Mouse (Mus musculus) MEL (cell line): ENCODE data around the gene Prdm16. TPM values are rescaled to one million over a fixed set of nuclear protein-coding genes. Genes with fewer than 3 reads are reported as not detected.

Experiments
- DNase-seq: peaks from one replicate; pipeline ENCODE4 v3.0.0; 2011; ENCODE audit warnings: low read depth, low spot score
- H3K27ac ChIP-seq: 2 replicates; pipeline ENCODE4 v1.5.1; 2012; ENCODE audit warnings: low read depth, mild to moderate bottlenecking, control low read depth, low read length, moderate library complexity; ENCODE audit not compliant: control insufficient read depth
- H3K27me3 ChIP-seq, 2 experiments: fragments of 150-350 bp in 1 of 2; sonication (generic) in 1 of 2; 2 replicates each; pipeline ENCODE4 v1.6.1; 2012; ENCODE audit warnings: low read length in 2 of 2, mild to moderate bottlenecking in 2 of 2, improper control_type of control experiment in 1 of 2, moderate library complexity in 1 of 2; ENCODE audit not compliant: insufficient read depth in 2 of 2, control insufficient read depth in 1 of 2
- H3K36me3 ChIP-seq, 2 experiments: 2 replicates each; pipeline ENCODE4 v1.6.1; 2012 to 2014; ENCODE audit warnings: low read length in 2 of 2, improper control_type of control experiment in 1 of 2, inconsistent platforms in 1 of 2, mild to moderate bottlenecking in 1 of 2; ENCODE audit not compliant: insufficient read depth in 2 of 2, control insufficient read depth in 1 of 2
- H3K4me1 ChIP-seq, 2 experiments: fragments of 150-350 bp in 1 of 2; sonication (generic) in 1 of 2; 2 replicates each; pipeline ENCODE4 v1.6.1; 2012; ENCODE audit warnings: low read length in 2 of 2, improper control_type of control experiment in 1 of 2, mild to moderate bottlenecking in 1 of 2; ENCODE audit not compliant: insufficient read depth in 2 of 2, control insufficient read depth in 1 of 2
- H3K4me3 ChIP-seq, 2 experiments: fragments of 150-350 bp in 1 of 2; sonication (generic) in 1 of 2; 2 replicates each; pipeline ENCODE4 v1.5.1; 2012; ENCODE audit warnings: low read depth in 2 of 2, low read length in 2 of 2, mild to moderate bottlenecking in 2 of 2, moderate library complexity in 2 of 2, control low read depth in 1 of 2, improper control_type of control experiment in 1 of 2; ENCODE audit not compliant: control insufficient read depth in 1 of 2, insufficient read depth in 1 of 2
- H3K79me2 ChIP-seq: 2 replicates; pipeline ENCODE4 v1.6.1; 2012; ENCODE audit warnings: mild to moderate bottlenecking, low read length, moderate library complexity; ENCODE audit not compliant: control insufficient read depth, poor library complexity, insufficient read depth
- H3K9ac ChIP-seq: 2 replicates; pipeline ENCODE4 v1.6.1; 2012; ENCODE audit warnings: low read depth, mild to moderate bottlenecking, control low read depth, low read length, moderate library complexity; ENCODE audit not compliant: control insufficient read depth, poor library complexity, severe bottlenecking
- H3K9me3 ChIP-seq: fragments of 150-350 bp; sonication (generic); replicated peaks from 2 replicates; pipeline ENCODE4 v1.6.1; 2012; ENCODE audit warnings: mild to moderate bottlenecking, low read length, improper control_type of control experiment, moderate library complexity; ENCODE audit not compliant: insufficient read depth
- BHLHE40 ChIP-seq: IDR thresholded peaks from 2 replicates; pipeline ENCODE4 v1.6.1; 2012; ENCODE audit warnings: low read depth, mild to moderate bottlenecking, inconsistent platforms, low read length, improper control_type of control experiment, borderline replicate concordance
- CHD2 ChIP-seq: IDR thresholded peaks from 2 replicates; pipeline ENCODE4 v1.6.1; 2011; ENCODE audit warnings: low read length, improper control_type of control experiment
- ELF1 ChIP-seq: IDR thresholded peaks from 2 replicates; pipeline ENCODE4 v1.6.1; 2014; ENCODE audit warnings: low read depth, mild to moderate bottlenecking, inconsistent platforms, low read length, improper control_type of control experiment, moderate library complexity
- EP300 ChIP-seq, 2 experiments: IDR thresholded peaks; 2 replicates each; pipeline ENCODE4 v1.6.1; 2011; ENCODE audit warnings: improper control_type of control experiment in 2 of 2, low read length in 2 of 2, low read depth in 1 of 2, mild to moderate bottlenecking in 1 of 2
- ETS1 ChIP-seq: IDR thresholded peaks from 2 replicates; pipeline ENCODE4 v1.6.1; 2012; ENCODE audit warnings: low read depth, mild to moderate bottlenecking, inconsistent platforms, low read length, improper control_type of control experiment, moderate library complexity
- HCFC1 ChIP-seq: IDR thresholded peaks from 2 replicates; pipeline ENCODE4 v1.6.1; 2012; ENCODE audit warnings: low read depth, mild to moderate bottlenecking, inconsistent platforms, low read length, improper control_type of control experiment, moderate library complexity
- JUND ChIP-seq: IDR thresholded peaks from 2 replicates; pipeline ENCODE4 v1.6.1; 2011; ENCODE audit warnings: low read depth, mild to moderate bottlenecking, improper control_type of control experiment, low read length
- KAT2A ChIP-seq: conservative IDR thresholded peaks from 2 replicates; pipeline ENCODE4 v1.6.1; 2012; ENCODE audit warnings: low read depth, low read length, improper control_type of control experiment, inconsistent platforms
- MAX ChIP-seq: IDR thresholded peaks from 2 replicates; pipeline ENCODE4 v1.6.1; 2011; ENCODE audit warnings: low read length, improper control_type of control experiment
- MAZ ChIP-seq: IDR thresholded peaks from 2 replicates; pipeline ENCODE4 v1.6.1; 2012; ENCODE audit warnings: low read depth, mild to moderate bottlenecking, inconsistent platforms, low read length, improper control_type of control experiment
- MXI1 ChIP-seq: IDR thresholded peaks from 2 replicates; pipeline ENCODE4 v1.6.1; 2011; ENCODE audit warnings: mild to moderate bottlenecking, low read depth, low read length, improper control_type of control experiment
- MYB ChIP-seq: IDR thresholded peaks from 2 replicates; pipeline ENCODE4 v1.6.1; 2011; ENCODE audit warnings: mild to moderate bottlenecking, low read depth, low read length, improper control_type of control experiment
- MYC ChIP-seq: IDR thresholded peaks from 2 replicates; pipeline ENCODE4 v1.6.1; 2011; ENCODE audit warnings: low read depth, mild to moderate bottlenecking, low read length, improper control_type of control experiment, moderate library complexity
- NELFE ChIP-seq: IDR thresholded peaks from 2 replicates; pipeline ENCODE4 v1.6.1; 2011; ENCODE audit warnings: low read depth, low read length, improper control_type of control experiment
- RCOR1 ChIP-seq: IDR thresholded peaks from 2 replicates; pipeline ENCODE4 v1.6.1; 2012; ENCODE audit warnings: low read depth, mild to moderate bottlenecking, inconsistent platforms, low read length, improper control_type of control experiment
- SMC3 ChIP-seq: IDR thresholded peaks from 2 replicates; pipeline ENCODE4 v1.6.1; 2011; ENCODE audit warnings: low read depth, low read length, improper control_type of control experiment
- TAL1 ChIP-seq: IDR thresholded peaks from 2 replicates; pipeline ENCODE4 v1.6.1; 2012; ENCODE audit warnings: mild to moderate bottlenecking, inconsistent platforms, low read length, moderate library complexity, mixed read lengths
- USF2 ChIP-seq, 2 experiments: IDR thresholded peaks; 2 replicates each; pipeline ENCODE4 v1.6.1; 2011 to 2012; ENCODE audit warnings: improper control_type of control experiment in 2 of 2, low read length in 2 of 2, borderline replicate concordance in 1 of 2, inconsistent platforms in 1 of 2, low read depth in 1 of 2, mild to moderate bottlenecking in 1 of 2; ENCODE audit not compliant: insufficient read depth in 1 of 2
- ZC3H11A ChIP-seq: IDR thresholded peaks from 2 replicates; pipeline ENCODE4 v1.6.1; 2012; ENCODE audit warnings: low read depth, mild to moderate bottlenecking, inconsistent platforms, low read length, improper control_type of control experiment
- ZNF384 ChIP-seq: IDR thresholded peaks from 2 replicates; pipeline ENCODE4 v1.6.1; 2012; ENCODE audit warnings: low read depth, mild to moderate bottlenecking, inconsistent platforms, low read length, improper control_type of control experiment
- polyA plus RNA-seq, 2 experiments: library from polyadenylated mRNA; stranded (reverse) in 1 of 2; unstranded in 1 of 2; fragments of >175 nt in 1 of 2; fragments of >200 nt in 1 of 2; gene quantifications; 2 replicates each; pipeline versions ENCODE4 v1.2.1 to v1.2.4; 2012; ENCODE audit warnings: low replicate concordance in 2 of 2, low read depth in 1 of 2; ENCODE audit not compliant: insufficient read length in 2 of 2, insufficient read depth in 1 of 2, missing spikeins in 1 of 2
- total RNA-seq: library from RNA; depleted of rRNA; stranded (reverse); fragments of 300-350 nt; gene quantifications from 2 replicates; pipeline ENCODE4 v1.2.3, GENCODE M21; 2012

Gene Prdm16
- total and polyA plus RNA-seq, 3 experiments: not detected

- Histone ChIP-seq H3K4me3 (no peak overlapping the region), H3K9ac (no peak overlapping the region), H3K36me3 (no peaks in the 10 kb centered on the region), H3K27ac (no peak overlapping the region), H3K79me2 (no peaks in the 10 kb centered on the region), H3K27me3 (no peaks in the 10 kb centered on the region), H3K9me3 (no peaks in the 10 kb centered on the region), H3K4me1 (no peaks in the 10 kb centered on the region)
- TF ChIP-seq ETS1 (no peak), ZNF384 (no peak), MYB (no peak), TAL1 (no peak), EP300 (IDR thresholded peaks at IDR 0.05; ENCODE audit: low read depth in 1 of 2, low read length in 2 of 2) (no peak), MAZ (no peak), RCOR1 (no peak), KAT2A (no peak), JUND (no peak), MXI1 (no peak), SMC3 (no peak), HCFC1 (no peak), ELF1 (no peak), BHLHE40 (no peak), MAX (no peak), MYC (no peak), ZC3H11A (no peak), USF2 (IDR thresholded peaks at IDR 0.05; ENCODE audit: borderline replicate concordance in 1 of 2, insufficient read depth in 1 of 2, low read depth in 1 of 2, low read length in 2 of 2) (no peak)
- DNase-seq: no peak
Measured at GRCm38 (mm10) chr4:154601006-154601405, 35.7 kb downstream of the Prdm16 start.

DNA sequence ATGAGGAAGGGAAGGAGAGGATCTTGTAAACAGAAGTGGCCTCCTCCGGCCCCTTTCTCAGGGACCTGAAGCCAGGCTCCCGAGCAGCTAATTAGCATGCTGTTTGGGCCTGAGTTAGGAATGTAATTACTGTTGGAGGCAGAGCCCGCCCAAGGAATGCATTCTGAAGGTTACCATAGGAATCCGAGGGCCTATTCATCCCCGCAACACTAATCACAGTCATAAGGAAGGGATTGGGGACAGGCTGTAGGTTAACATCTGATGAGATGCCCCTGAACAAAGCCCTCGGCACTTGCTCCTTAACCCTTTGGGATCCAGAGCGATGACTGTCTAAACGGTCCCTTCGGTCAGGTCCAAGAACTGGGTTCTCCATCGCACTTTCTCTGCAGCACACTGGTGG is 36.7 kb downstream of the Prdm16 start:
- no peak for DNase-seq
- H3K27me3 ChIP-seq: no peaks in the 10 kb centered on the region
- TF ChIP-seq USF2 (IDR thresholded peaks at IDR 0.05; ENCODE audit: borderline replicate concordance in 1 of 2, insufficient read depth in 1 of 2, low read depth in 1 of 2, low read length in 2 of 2) (no peak), CHD2 (no peak), NELFE (no peak)

More for the DNA sequence above, 36.7 kb downstream of the Prdm16 start:
- Histone ChIP-seq H3K9me3 (no peaks in the 10 kb centered on the region), H3K36me3 (no peaks in the 10 kb centered on the region), H3K4me1 (no peaks in the 10 kb centered on the region), H3K9ac (no peak overlapping the region), H3K4me3 (no peak overlapping the region), H3K79me2 (no peaks in the 10 kb centered on the region), H3K27ac (no peak overlapping the region)
